Mouse (Mus musculus) MEL (cell line): ENCODE measurements around the gene Gstcd.

Source experiments
- CTCF ChIP-seq, 3 experiments: IDR thresholded peaks in 2 of 3; conservative IDR thresholded peaks in 1 of 3; 2 replicates each; pipeline ENCODE4 v1.5.1; 2011 to 2012; ENCODE audit warnings: low read length in 3 of 3, low read depth in 2 of 3, mild to moderate bottlenecking in 2 of 3, improper control_type of control experiment in 1 of 3, inconsistent platforms in 1 of 3, mixed read lengths in 1 of 3, moderate library complexity in 1 of 3; ENCODE audit not compliant: control insufficient read depth in 1 of 3, insufficient read depth in 1 of 3, poor library complexity in 1 of 3, severe bottlenecking in 1 of 3
- EP300 ChIP-seq, 2 experiments: IDR thresholded peaks; 2 replicates each; pipeline ENCODE4 v1.6.1; 2011; ENCODE audit warnings: improper control_type of control experiment in 2 of 2, low read length in 2 of 2, low read depth in 1 of 2, mild to moderate bottlenecking in 1 of 2
- MAZ ChIP-seq: IDR thresholded peaks from 2 replicates; pipeline ENCODE4 v1.6.1; 2012; ENCODE audit warnings: low read depth, mild to moderate bottlenecking, inconsistent platforms, low read length, improper control_type of control experiment
- MXI1 ChIP-seq: IDR thresholded peaks from 2 replicates; pipeline ENCODE4 v1.6.1; 2011; ENCODE audit warnings: mild to moderate bottlenecking, low read depth, low read length, improper control_type of control experiment
- POLR2A ChIP-seq, 2 experiments: IDR thresholded peaks; 2 replicates each; pipeline ENCODE4 v1.6.1; 2011 to 2012; ENCODE audit warnings: low read length in 2 of 2, mild to moderate bottlenecking in 2 of 2, control low read depth in 1 of 2, improper control_type of control experiment in 1 of 2, low read depth in 1 of 2, moderate library complexity in 1 of 2; ENCODE audit not compliant: control insufficient read depth in 1 of 2, insufficient read depth in 1 of 2, poor library complexity in 1 of 2
- TCF12 ChIP-seq: IDR thresholded peaks from 2 replicates; pipeline ENCODE4 v1.6.1; 2014; ENCODE audit warnings: low read depth, mild to moderate bottlenecking, inconsistent platforms, low read length, improper control_type of control experiment, moderate library complexity
- ZC3H11A ChIP-seq: IDR thresholded peaks from 2 replicates; pipeline ENCODE4 v1.6.1; 2012; ENCODE audit warnings: low read depth, mild to moderate bottlenecking, inconsistent platforms, low read length, improper control_type of control experiment

GRCm38 (mm10) chr3:133098336-133098735 lies 6.5 kb upstream of the Gstcd start:
- TF ChIP-seq MAZ (no peak), ZC3H11A (no peak), POLR2A (IDR thresholded peaks at IDR 0.05; ENCODE audit: control insufficient read depth in 1 of 2, insufficient read depth in 1 of 2, low read depth in 1 of 2, low read length in 2 of 2, poor library complexity in 1 of 2) (no peak), TCF12 (peak; percentile 85), CTCF (IDR thresholded peaks at IDR 0.05 in 2 of 3, conservative IDR thresholded peaks at IDR 0.05 in 1 of 3; ENCODE audit: control insufficient read depth in 1 of 3, insufficient read depth in 1 of 3, low read depth in 2 of 3, low read length in 3 of 3, poor library complexity in 1 of 3, severe bottlenecking in 1 of 3) (no peak), MXI1 (no peak), EP300 (IDR thresholded peaks at IDR 0.05; ENCODE audit: low read depth in 1 of 2, low read length in 2 of 2) (peak; percentile 85 to 92)
